Mouse (Mus musculus): ENCODE results near the gene Rprm.

- TF ChIP-seq CTCF (IDR thresholded peaks at IDR 0.05) (peak; percentile 97), EP300 (IDR thresholded peaks at IDR 0.05) (no peak)
Measured at GRCm38 (mm10) chr2:54085430-54086087, at the start of gene Rprm.
